Mouse (Mus musculus) megakaryocyte progenitor cell, adult 5-6 weeks (primary cell): ENCODE results near the gene Krt23. TPM values are rescaled to one million over a fixed set of nuclear protein-coding genes. Genes with fewer than 3 reads are reported as not detected.

Source experiments
- ATAC-seq: replicated peaks from 2 replicates; pipeline ENCODE4 v1.8.0; 2016; ENCODE audit warnings: mild to moderate bottlenecking, moderate TSS enrichment, inconsistent platforms; ENCODE audit not compliant: poor library complexity
- total RNA-seq, 2 experiments: library from RNA; stranded (forward) in 1 of 2; stranded (reverse) in 1 of 2; fragments of 157-497, 149-512 nt in 1 of 2; fragments of 200-1000 nt in 1 of 2; gene quantifications; 2 replicates each; pipeline versions ENCODE4 v1.2.3 to v1.2.4; 2015 to 2017

The Krt23 gene
- total RNA-seq, 2 experiments from 2014 or later: not detected

GRCm38 (mm10) chr11:99454759-99455158 lies 38.2 kb downstream of the Krt23 start:
- ATAC-seq: no peak

- no peak for ATAC-seq
Measured at GRCm38 (mm10) chr11:99454044-99454443, 38.9 kb downstream of the Krt23 start.

GRCm38 (mm10) chr11:99448769-99449168 lies 44.2 kb downstream of the Krt23 start:
- no peak for ATAC-seq

GRCm38 (mm10) chr11:99441220-99441619 lies 51.7 kb downstream of the Krt23 start:
- no peak for ATAC-seq

GRCm38 (mm10) chr11:99439465-99439864 lies 53.5 kb downstream of the Krt23 start:
- no peak for ATAC-seq

- no peak for ATAC-seq
Measured at GRCm38 (mm10) chr11:99437972-99438371, 55.0 kb downstream of the Krt23 start, which contains the start of gene Krt20. Krt20 (minus strand) TSS chr11:99438150.

- ATAC-seq: no peak
Measured at GRCm38 (mm10) chr11:99436625-99437024, 56.3 kb downstream of the Krt23 start.

- no peak for ATAC-seq
Measured at GRCm38 (mm10) chr11:99430670-99431069, 62.3 kb downstream of the Krt23 start.

Other genes with a start within 250 kb of the Krt23 start
Only the 30 nearest of the 31 such genes appear.
- not detected in 2 replicates for gene Krt24, start 207.9 kb downstream of the Krt23 start, total RNA-seq (2015)
- gene Krt24, start 207.9 kb downstream of the Krt23 start, total RNA-seq (2017): not detected in 2 replicates
- not detected in 2 replicates for gene Krt25, start 170.2 kb downstream of the Krt23 start, total RNA-seq (2015)
- gene Krt25, start 170.2 kb downstream of the Krt23 start, total RNA-seq (2017): not detected in 2 replicates
- gene Krt26, start 155.2 kb downstream of the Krt23 start, total RNA-seq (2015): not detected in 2 replicates
- not detected in 2 replicates for gene Krt26, start 155.2 kb downstream of the Krt23 start, total RNA-seq (2017)
- gene Krt27, start 142.0 kb downstream of the Krt23 start, total RNA-seq (2015): not detected in 2 replicates
- gene Krt27, start 142.0 kb downstream of the Krt23 start, total RNA-seq (2017): not detected in 2 replicates
- gene Krt28, start 118.2 kb downstream of the Krt23 start, total RNA-seq (2015): not detected in 2 replicates
- not detected in 2 replicates for gene Krt28, start 118.2 kb downstream of the Krt23 start, total RNA-seq (2017)
- 2.3 and 7.2 TPM in 2 replicates for gene Krt10, start 103.8 kb downstream of the Krt23 start, total RNA-seq (2015)
- gene Krt10, start 103.8 kb downstream of the Krt23 start, total RNA-seq (2017): 0.47 TPM in 1 of 2 replicates, not detected in the other
- gene Krt12, start 70.9 kb downstream of the Krt23 start, total RNA-seq (2015): not detected in 2 replicates
- gene Krt12, start 70.9 kb downstream of the Krt23 start, total RNA-seq (2017): not detected in 2 replicates
- not detected in 2 replicates for gene Krt20, start 55.0 kb downstream of the Krt23 start, total RNA-seq (2015)
- gene Krt20, start 55.0 kb downstream of the Krt23 start, total RNA-seq (2017): not detected in 2 replicates
- not detected in 2 replicates for gene Krt39, start 28.2 kb upstream of the Krt23 start, total RNA-seq (2015)
- not detected in 2 replicates for gene Krt39, start 28.2 kb upstream of the Krt23 start, total RNA-seq (2017)
- gene Krt40, start 50.0 kb upstream of the Krt23 start, total RNA-seq (2015): not detected in 2 replicates
- gene Krt40, start 50.0 kb upstream of the Krt23 start, total RNA-seq (2017): not detected in 2 replicates
- gene Krtap3-3, start 57.7 kb upstream of the Krt23 start, total RNA-seq (2015): not detected in 2 replicates
- gene Krtap3-3, start 57.7 kb upstream of the Krt23 start, total RNA-seq (2017): not detected in 2 replicates
- gene Krtap3-2, start 63.7 kb upstream of the Krt23 start, total RNA-seq (2015): not detected in 2 replicates
- not detected in 2 replicates for gene Krtap3-2, start 63.7 kb upstream of the Krt23 start, total RNA-seq (2017)
- gene Gm11939, start 66.3 kb upstream of the Krt23 start, total RNA-seq (2015): not detected in 2 replicates
- gene Gm11939, start 66.3 kb upstream of the Krt23 start, total RNA-seq (2017): not detected in 2 replicates
- gene Krtap3-1, start 73.5 kb upstream of the Krt23 start, total RNA-seq (2015): not detected in 2 replicates
- gene Krtap3-1, start 73.5 kb upstream of the Krt23 start, total RNA-seq (2017): not detected in 2 replicates
- gene Krtap1-5, start 87.9 kb upstream of the Krt23 start, total RNA-seq (2015): not detected in 2 replicates
- gene Krtap1-5, start 87.9 kb upstream of the Krt23 start, total RNA-seq (2017): not detected in 2 replicates
- gene Krtap1-4, start 90.5 kb upstream of the Krt23 start, total RNA-seq (2015): not detected in 2 replicates
- gene Krtap1-4, start 90.5 kb upstream of the Krt23 start, total RNA-seq (2017): not detected in 2 replicates
- gene Krtap1-3, start 98.2 kb upstream of the Krt23 start, total RNA-seq (2015): not detected in 2 replicates
- gene Krtap1-3, start 98.2 kb upstream of the Krt23 start, total RNA-seq (2017): not detected in 2 replicates
- gene Krtap9-3, start 105.0 kb upstream of the Krt23 start, total RNA-seq (2015): not detected in 2 replicates
- not detected in 2 replicates for gene Krtap9-3, start 105.0 kb upstream of the Krt23 start, total RNA-seq (2017)
- not detected in 2 replicates for gene Gm11938, start 110.2 kb upstream of the Krt23 start, total RNA-seq (2015)
- not detected in 2 replicates for gene Gm11938, start 110.2 kb upstream of the Krt23 start, total RNA-seq (2017)
- gene Gm11937, start 117.1 kb upstream of the Krt23 start, total RNA-seq (2015): not detected in 2 replicates
- not detected in 2 replicates for gene Gm11937, start 117.1 kb upstream of the Krt23 start, total RNA-seq (2017)
- gene Krtap2-4, start 121.7 kb upstream of the Krt23 start, total RNA-seq (2015): not detected in 2 replicates
- not detected in 2 replicates for gene Krtap2-4, start 121.7 kb upstream of the Krt23 start, total RNA-seq (2017)
- not detected in 2 replicates for gene Gm11562, start 127.3 kb upstream of the Krt23 start, total RNA-seq (2015)
- gene Gm11562, start 127.3 kb upstream of the Krt23 start, total RNA-seq (2017): not detected in 2 replicates
- gene Krtap4-1, start 135.1 kb upstream of the Krt23 start, total RNA-seq (2015): not detected in 2 replicates
- gene Krtap4-1, start 135.1 kb upstream of the Krt23 start, total RNA-seq (2017): not detected in 2 replicates
- gene Krtap4-2, start 141.9 kb upstream of the Krt23 start, total RNA-seq (2015): not detected in 2 replicates
- not detected in 2 replicates for gene Krtap4-2, start 141.9 kb upstream of the Krt23 start, total RNA-seq (2017)
- gene Krtap4-7, start 151.0 kb upstream of the Krt23 start, total RNA-seq (2015): not detected in 2 replicates
- gene Krtap4-7, start 151.0 kb upstream of the Krt23 start, total RNA-seq (2017): not detected in 2 replicates
- not detected in 2 replicates for gene Gm11555, start 157.1 kb upstream of the Krt23 start, total RNA-seq (2015)
- not detected in 2 replicates for gene Gm11555, start 157.1 kb upstream of the Krt23 start, total RNA-seq (2017)
- not detected in 2 replicates for gene Gm11563, start 165.8 kb upstream of the Krt23 start, total RNA-seq (2015)
- not detected in 2 replicates for gene Gm11563, start 165.8 kb upstream of the Krt23 start, total RNA-seq (2017)
- gene Krtap4-6, start 172.8 kb upstream of the Krt23 start, total RNA-seq (2015): not detected in 2 replicates
- not detected in 2 replicates for gene Krtap4-6, start 172.8 kb upstream of the Krt23 start, total RNA-seq (2017)
- not detected in 2 replicates for gene Gm14190, start 197.6 kb upstream of the Krt23 start, total RNA-seq (2015)
- not detected in 2 replicates for gene Gm14190, start 197.6 kb upstream of the Krt23 start, total RNA-seq (2017)
- gene Gm14180, start 241.2 kb upstream of the Krt23 start, total RNA-seq (2015): not detected in 2 replicates
- not detected in 2 replicates for gene Gm14180, start 241.2 kb upstream of the Krt23 start, total RNA-seq (2017)